ENCODE assay signal across 13 mouse cellular contexts in the genomic region with DNA sequence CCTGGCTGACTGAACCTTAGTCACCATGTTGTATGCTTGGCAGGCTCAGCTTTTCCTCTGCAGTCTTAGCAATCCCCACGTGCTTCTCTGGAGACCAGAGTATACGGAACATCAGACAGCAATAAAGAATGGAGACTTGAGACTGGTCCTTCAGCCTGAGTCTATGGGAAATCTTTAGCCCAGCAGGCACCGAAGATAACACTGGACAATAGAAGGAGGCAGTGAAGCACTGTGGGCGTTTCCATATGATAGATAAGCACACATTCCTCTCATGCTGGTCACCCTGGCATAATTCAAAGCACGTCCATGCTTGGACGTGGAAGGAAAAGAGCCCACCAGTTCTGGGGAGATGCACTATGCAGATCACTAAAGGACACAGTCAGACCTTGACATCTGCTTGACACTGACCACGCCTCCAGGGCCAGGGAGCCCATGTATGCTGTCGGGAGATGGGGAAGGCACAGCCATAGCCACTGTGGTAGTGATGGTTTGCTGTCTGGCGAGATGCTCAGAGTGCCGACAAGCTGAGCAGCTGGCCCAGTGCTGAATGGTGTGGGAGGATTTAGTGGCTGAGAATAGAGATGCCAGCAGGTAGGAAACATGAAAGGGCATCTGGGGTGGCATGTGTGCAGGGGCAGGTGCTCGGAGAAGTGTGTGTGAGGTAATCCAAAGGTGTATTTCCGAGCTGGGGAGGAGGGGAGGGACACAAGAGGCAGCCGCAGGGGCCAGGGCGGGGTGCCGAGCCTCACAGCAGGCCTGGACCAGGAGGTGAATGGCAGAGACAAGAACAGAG. TPM values are rescaled to one million over a fixed set of nuclear protein-coding genes. Genes with fewer than 3 reads are reported as not detected.
DNase-seq lines count a peak whose midpoint lies in the region; ATAC-seq and TF ChIP-seq lines count a peak whose summit lies in the region.
"Had no signal": no experiment of that assay in that cellular context is flagged by ENCODE, and none has a peak within 500 bp of the region (broad histone marks: within the 10 kb centered on the region; RNA-seq: fewer than 3 reads in every experiment).

No protein-coding gene starts in this region.

- H3K4me2 ChIP-seq in liver, embryonic 13.5 days = peak overlapping the region; percentile 100
- H3K4me2 ChIP-seq: lung, embryonic 14.5 days had no signal

- WGBS in liver, embryonic 13.5 days (ENCODE audit: insufficient replicate concordance) = 42% methylated on average over 15 of the region's 15 CpGs
- WGBS in thymus, adult 2 months = 94% methylated on average over 15 of the region's 15 CpGs

- H3K27me3 ChIP-seq in G1E (ENCODE audit: insufficient read depth, low read length) = no peaks in the 10 kb centered on the region
- H3K27me3 ChIP-seq in liver, embryonic 13.5 days = no peaks in the 10 kb centered on the region
- no peaks in the 10 kb centered on the region for H3K27me3 ChIP-seq in thymus, adult 2 months (ENCODE audit: control insufficient read depth, insufficient read depth, low read length)
- H3K27me3 ChIP-seq: Patski had no signal

- H3K4me3 ChIP-seq in G1E (ENCODE audit: low read depth, low read length) = peak overlapping the region; percentile 63
- 0 out of 2 replicates have a peak overlapping the region, but pooled peaks have one; percentile 11 for H3K4me3 ChIP-seq in liver, embryonic 13.5 days (replicated peaks)
- no peak overlapping the region for H3K4me3 ChIP-seq in thymus, adult 2 months (ENCODE audit: control insufficient read depth, insufficient read depth, low read length)

- peaks cover 99% of the 10 kb centered on the region for H3K36me3 ChIP-seq in G1E (replicated peaks)
- H3K36me3 ChIP-seq in liver, embryonic 13.5 days = peaks cover 41% of the 10 kb centered on the region
- H3K36me3 ChIP-seq in thymus, adult 2 months (ENCODE audit: control insufficient read depth, insufficient read depth, low read length) = no peaks in the 10 kb centered on the region

- peak; percentile 59 for ATAC-seq in G1E (ENCODE audit: extremely low read depth, insufficient number of reproducible peaks, low FRiP score, poor library complexity, severe bottlenecking)
- ATAC-seq in liver, embryonic 13.5 days (ENCODE audit: low read depth) = peak; percentile 38
- ATAC-seq in monocyte, adult 5-6 weeks (replicated peaks; ENCODE audit: insufficient number of reproducible peaks, low FRiP score, low TSS enrichment, poor library complexity, severe bottlenecking) = no peak
- ATAC-seq: Patski had no signal

- H3K27ac ChIP-seq in liver, embryonic 13.5 days = peak overlapping the region; percentile 99
- H3K27ac ChIP-seq in thymus, adult 2 months (ENCODE audit: control insufficient read depth, insufficient read depth, low read length) = no peak overlapping the region

- no peak for TF ChIP-seq CTCF in G1E (IDR thresholded peaks at IDR 0.05; ENCODE audit: low read depth, low read length)
- TF ChIP-seq CTCF in thymus, adult 2 months (IDR thresholded peaks at IDR 0.05; ENCODE audit: borderline replicate concordance, control insufficient read depth, extremely low read depth, insufficient read depth, low read length, poor library complexity) = no peak

- peaks cover 99% of the 10 kb centered on the region for H3K4me1 ChIP-seq in G1E (ENCODE audit: insufficient read depth, low read depth, low read length)
- H3K4me1 ChIP-seq in liver, embryonic 13.5 days (replicated peaks) = peaks cover 100% of the 10 kb centered on the region
- H3K4me1 ChIP-seq in thymus, adult 2 months (replicated peaks; ENCODE audit: control insufficient read depth, insufficient read depth, low read length) = peaks cover 3% of the 10 kb centered on the region; the same call in 1 of the 2 replicates

- H3K9me3 ChIP-seq in G1E (replicated peaks) = no peaks in the 10 kb centered on the region
- H3K9me3 ChIP-seq in liver, embryonic 13.5 days (replicated peaks) = no peaks in the 10 kb centered on the region

- H3K9ac ChIP-seq in liver, embryonic 13.5 days = peak overlapping the region; percentile 93; the same call in 1 of the 2 replicates
- H3K9ac ChIP-seq: lung, embryonic 14.5 days had no signal

- no peak for TF ChIP-seq POLR2A in thymus, adult 2 months (IDR thresholded peaks at IDR 0.05; ENCODE audit: control insufficient read depth, extremely low read depth, insufficient read depth, low read length, poor library complexity)

- peak; percentile 64 for DNase-seq in cerebellum, adult 9-11 months
- no peak for DNase-seq in cerebellum, adult 11-12 months
- peak; percentile 58 for DNase-seq in layer of hippocampus, adult 11-12 months (ENCODE audit: low spot score)
- DNase-seq in layer of hippocampus, adult 9-10 months (ENCODE audit: low spot score) = no peak
- no peak for DNase-seq in G1E (ENCODE audit: low spot score)
- peak; percentile 66 for DNase-seq in liver, embryonic 13.5 days
- DNase-seq in thymus, adult 2 months = no peak
- DNase-seq: adrenal gland, postnatal 36 days; B cell, adult 2 months; kidney, postnatal 36 days; lung, embryonic 14.5 days had no signal

RNA-seq across cellular contexts. Expression of gene Tbc1d24, which starts 8.1 kb away (rescaled TPM):
- 94.0 and 120 TPM in 2 replicates for total RNA-seq in G1E (2014; fragmentation: Nextera tagmentation)
- total RNA-seq in G1E (2017) = 57.9 and 59.1 TPM in 2 replicates
- 14.6 and 23.4 TPM in 2 replicates for polyA plus RNA-seq in G1E (2012)
- 6.9 and 7.5 TPM in 2 replicates for polyA plus RNA-seq in liver, embryonic 13.5 days (2015; fragmentation: Nextera tagmentation; extraction: Ambion mirVana)
- 0.68 to 1.0 TPM (median 0.96 TPM) in 3 replicates for total RNA-seq in monocyte, adult 5-6 weeks (2017)
- polyA plus RNA-seq in thymus, adult 2 months (2012; rRNA removed) = 14.5 and 16.8 TPM in 2 replicates

RNA-seq across cellular contexts. Expression of gene Ntn3, which starts 12.1 kb away (rescaled TPM):
- total RNA-seq in G1E (2014; fragmentation: Nextera tagmentation) (3.8 and 3.9 TPM in 2 replicates), G1E (2017) (1.5 and 2.1 TPM in 2 replicates)
- polyA plus RNA-seq in G1E (2012) = 1.6 and 1.8 TPM in 2 replicates
- polyA plus RNA-seq in liver, embryonic 13.5 days (2015; fragmentation: Nextera tagmentation; extraction: Ambion mirVana) = 1.00 and 1.4 TPM in 2 replicates
- total RNA-seq in monocyte, adult 5-6 weeks (2017) = not detected in 3 replicates
- polyA plus RNA-seq in thymus, adult 2 months (2012; rRNA removed) = 0.71 and 1.5 TPM in 2 replicates

RNA-seq across cellular contexts. Expression of gene Tedc2, which starts 23.4 kb away (rescaled TPM):
- total RNA-seq in G1E (2014; fragmentation: Nextera tagmentation) (22.8 and 41.7 TPM in 2 replicates), G1E (2017) (38.3 and 46.5 TPM in 2 replicates)
- polyA plus RNA-seq in G1E (2012) = 47.0 and 55.1 TPM in 2 replicates
- polyA plus RNA-seq in liver, embryonic 13.5 days (2015; fragmentation: Nextera tagmentation; extraction: Ambion mirVana) = 10.8 and 11.6 TPM in 2 replicates
- total RNA-seq in monocyte, adult 5-6 weeks (2017) = 2.9 to 6.6 TPM (median 3.1 TPM) in 3 replicates
- 17.6 and 20.0 TPM in 2 replicates for polyA plus RNA-seq in thymus, adult 2 months (2012; rRNA removed)

RNA-seq across cellular contexts. Expression of gene Atp6v0c, which starts 27.7 kb away (rescaled TPM):
- 126 and 189 TPM in 2 replicates for total RNA-seq in G1E (2014; fragmentation: Nextera tagmentation)
- total RNA-seq in G1E (2017) = 61.1 and 65.5 TPM in 2 replicates
- 209 and 285 TPM in 2 replicates for polyA plus RNA-seq in G1E (2012)
- polyA plus RNA-seq in liver, embryonic 13.5 days (2015; fragmentation: Nextera tagmentation; extraction: Ambion mirVana) = 348 and 367 TPM in 2 replicates
- 55.6 to 90.6 TPM (median 83.3 TPM) in 3 replicates for total RNA-seq in monocyte, adult 5-6 weeks (2017)
- polyA plus RNA-seq in thymus, adult 2 months (2012; rRNA removed) = 977 and 1,122 TPM in 2 replicates

RNA-seq across cellular contexts. Expression of gene Amdhd2, which starts 33.7 kb away (rescaled TPM):
- total RNA-seq in G1E (2014; fragmentation: Nextera tagmentation) (7.2 and 18.7 TPM in 2 replicates), G1E (2017) (60.2 and 66.4 TPM in 2 replicates)
- polyA plus RNA-seq in G1E (2012) = 44.1 and 45.3 TPM in 2 replicates
- 18.6 and 20.8 TPM in 2 replicates for polyA plus RNA-seq in liver, embryonic 13.5 days (2015; fragmentation: Nextera tagmentation; extraction: Ambion mirVana)
- total RNA-seq in monocyte, adult 5-6 weeks (2017) = 6.5 to 24.6 TPM (median 24.4 TPM) in 3 replicates
- 48.2 and 57.6 TPM in 2 replicates for polyA plus RNA-seq in thymus, adult 2 months (2012; rRNA removed)

Comparison
In these comparisons a context has a peak if more than half of its experiments do, and no peak if none do; other contexts are left out.
1. DNase-seq: peak in cerebellum, adult 9-11 months (single experiment), layer of hippocampus, adult 11-12 months (single experiment) and liver, embryonic 13.5 days (single experiment); none in cerebellum, adult 11-12 months (single experiment), layer of hippocampus, adult 9-10 months (single experiment), G1E (single experiment) and thymus, adult 2 months (single experiment).